Mouse (Mus musculus) intestine, embryonic 14.5 days (tissue): ENCODE data around the gene Casq1. TPM values are rescaled to one million over a fixed set of nuclear protein-coding genes. Genes with fewer than 3 reads are reported as not detected.
"Not testable (repeated sequence)": the region's sequence is repeated elsewhere in the genome, so short reads cannot be mapped to it uniquely, and the experiment has no call there.

ENCODE experiments used
- ATAC-seq: fragments of 200-750 bp; cut with Nextera tagmentation; replicated peaks from 2 replicates; pipeline ENCODE4 v1.8.0; 2017; ENCODE audit warnings: low read depth, moderate number of reproducible peaks, moderate TSS enrichment, moderate library complexity; ENCODE audit not compliant: low FRiP score, low TSS enrichment
- DNase-seq: peaks from one replicate; pipeline ENCODE4 v3.0.0-alpha.2; 2018; ENCODE audit warnings: low spot score
- H3K27ac ChIP-seq: fragments of 300-500 bp; sonication (generic); 2 replicates; pipeline ENCODE4 v1.5.1; 2014; ENCODE audit warnings: low read depth, mild to moderate bottlenecking, control low read depth
- H3K27me3 ChIP-seq: fragments of 300-500 bp; sonication (generic); replicated peaks from 2 replicates; pipeline ENCODE4 v1.6.1; 2014; ENCODE audit warnings: low read length, control low read depth; ENCODE audit not compliant: control insufficient read depth, insufficient read depth
- H3K36me3 ChIP-seq: fragments of 300-500 bp; sonication (generic); 2 replicates; pipeline ENCODE4 v1.6.1; 2014; ENCODE audit warnings: low read length, control low read depth; ENCODE audit not compliant: control insufficient read depth, insufficient read depth
- H3K4me1 ChIP-seq: fragments of 300-500 bp; sonication (generic); replicated peaks from 2 replicates; pipeline ENCODE4 v1.6.1; 2014; ENCODE audit warnings: low read length, control low read depth, mixed read lengths; ENCODE audit not compliant: control insufficient read depth, insufficient read depth
- H3K4me2 ChIP-seq: fragments of 300-500 bp; sonication (generic); 2 replicates; pipeline ENCODE4 v1.6.1; 2014; ENCODE audit warnings: low read length
- H3K4me3 ChIP-seq: fragments of 300-500 bp; sonication (generic); 2 replicates; pipeline ENCODE4 v1.5.1; 2014; ENCODE audit warnings: low read depth, low read length, control low read depth, mixed read lengths
- H3K9ac ChIP-seq: fragments of 300-500 bp; sonication (generic); 2 replicates; pipeline ENCODE4 v1.6.1; 2014; ENCODE audit warnings: mild to moderate bottlenecking, low read length
- H3K9me3 ChIP-seq: fragments of 300-500 bp; sonication (generic); 2 replicates; pipeline ENCODE4 v1.6.1; 2016; ENCODE audit warnings: low read length, control low read depth; ENCODE audit not compliant: control insufficient read depth
- WGBS: fragments of 180-500 bp; shearing (Covaris S2); extraction: QIAGEN DNeasy Blood & Tissue Kit; methylation state at CpG from one replicate; pipeline ENCODE4 v1.1.7; 2014; 5-methylcytosine and 5-hydroxymethylcytosine counted together
- polyA plus RNA-seq: library from polyadenylated mRNA; unstranded; fragments of >200 nt; fragmentation: Nextera tagmentation; extraction: Ambion mirVana; gene quantifications from 2 replicates; pipeline ENCODE4 v1.2.1, GENCODE M21; 2014

The Casq1 gene
- polyA plus RNA-seq, result 19.1 and 20.4 TPM in 2 replicates

DNA sequence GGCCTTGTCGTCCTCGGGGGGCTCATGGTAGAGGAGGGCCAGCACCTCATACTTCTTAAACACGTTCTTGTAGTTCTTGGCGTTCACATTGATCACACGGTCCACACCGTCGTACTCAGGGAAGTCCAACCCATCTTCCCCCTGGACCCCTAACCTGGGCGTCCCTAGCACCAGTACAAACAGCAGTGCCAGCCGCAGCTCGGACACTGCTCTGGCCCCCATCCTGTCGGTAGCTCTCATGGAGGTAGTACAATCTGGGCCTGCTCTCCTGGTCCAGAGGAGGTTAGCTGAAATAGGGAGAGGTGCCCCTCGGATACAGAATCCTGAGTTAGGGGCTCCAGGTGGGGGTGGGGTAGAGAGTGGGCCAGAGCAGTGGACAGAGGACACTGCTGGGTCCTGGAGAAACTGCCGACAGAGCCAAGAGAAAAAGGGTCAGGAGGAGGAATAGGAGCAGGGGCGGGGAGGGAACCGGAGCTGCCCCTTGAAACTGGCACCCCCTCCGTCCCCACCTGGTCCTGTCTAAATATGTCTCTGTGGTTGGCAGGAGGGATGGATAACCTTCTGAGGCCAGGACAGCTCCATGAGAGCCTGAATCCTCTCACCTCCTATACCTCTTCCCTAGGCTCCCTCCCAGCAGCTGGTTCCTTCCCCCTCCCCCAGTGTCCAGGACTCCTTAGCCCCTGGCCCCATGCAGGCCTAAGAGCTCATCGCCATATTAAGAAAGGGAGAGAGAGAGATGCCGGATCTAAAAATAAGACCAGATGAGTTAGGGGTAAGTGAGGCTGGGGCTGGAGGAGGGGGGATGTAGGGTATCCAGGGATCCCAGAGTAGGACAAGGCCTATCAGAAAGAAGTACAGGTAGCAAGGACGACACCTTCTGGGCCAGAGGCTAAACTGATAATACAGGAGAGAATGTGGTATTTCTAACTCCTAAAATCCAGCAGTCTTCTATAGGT lies at the start of gene Casq1:
Gene Casq1 (minus strand): TSS at position 418 of the 956 bp plus-strand sequence.
- H3K27ac ChIP-seq, result peak within 1 kb of the TSS; percentile 58
- no peak within 1 kb of the TSS; the same call in 1 of the 2 replicates for H3K4me2 ChIP-seq
- DNase-seq, result no peak
- no peaks in the 10 kb centered on the region for H3K9me3 ChIP-seq
- WGBS, result 81% methylated on average over 19 of the region's 19 CpGs
- H3K4me3 ChIP-seq, result no peak within 1 kb of the TSS
- H3K4me1 ChIP-seq, result peaks cover 39% of the 10 kb centered on the region
- no peak within 1 kb of the TSS for H3K9ac ChIP-seq
- H3K27me3 ChIP-seq, result no peaks in the 10 kb centered on the region
- ATAC-seq, result no peak
- H3K36me3 ChIP-seq, result no peaks in the 10 kb centered on the region

GRCm38 (mm10) chr1:172261477-172262078 lies 41.9 kb upstream of the Casq1 start, which contains the start of gene Igsf8:
Gene Igsf8 (plus strand): TSS chr1:172261641.
- Histone ChIP-seq H3K9me3 (0 out of 2 replicates have a peak, but pooled peaks cover 3% of the 10 kb centered on the region), H3K4me3 (no peak within 1 kb of the TSS), H3K27ac (no peak within 1 kb of the TSS), H3K9ac (no peak within 1 kb of the TSS), H3K27me3 (no peaks in the 10 kb centered on the region), H3K36me3 (no peaks in the 10 kb centered on the region), H3K4me2 (no peak within 1 kb of the TSS), H3K4me1 (no peaks in the 10 kb centered on the region)
- ATAC-seq, result no peak
- WGBS, result 74% methylated on average over 8 of the region's 8 CpGs
- DNase-seq, result no peak

DNA sequence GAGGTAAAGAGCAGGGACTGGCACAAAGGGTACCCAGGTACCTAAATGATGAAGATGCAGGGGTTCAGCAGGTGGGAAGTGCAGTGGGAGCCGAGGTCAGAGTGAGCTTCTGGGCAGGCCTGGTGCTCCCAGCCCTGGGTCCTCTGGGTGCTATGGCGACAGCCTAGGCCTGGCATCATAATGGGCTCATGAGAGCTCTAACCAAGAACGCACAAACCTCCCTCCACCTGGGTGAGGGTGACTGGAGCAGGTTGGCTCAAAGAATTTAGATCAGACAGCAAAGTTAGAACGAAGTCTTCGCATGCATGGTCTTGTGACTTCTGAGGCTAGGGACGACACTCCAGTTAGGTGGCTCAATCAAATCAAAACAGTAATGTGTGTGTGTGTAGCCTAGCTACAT lies 38.6 kb upstream of the Casq1 start, which contains the start of gene Atp1a4:
Gene Atp1a4 (minus strand): TSS at position 101 of the 400 bp plus-strand sequence.
- Histone ChIP-seq H3K4me3 (no peak within 1 kb of the TSS), H3K4me1 (no peaks in the 10 kb centered on the region), H3K36me3 (no peaks in the 10 kb centered on the region), H3K27me3 (no peaks in the 10 kb centered on the region), H3K4me2 (no peak within 1 kb of the TSS), H3K27ac (no peak within 1 kb of the TSS), H3K9me3 (no peaks in the 10 kb centered on the region), H3K9ac (no peak within 1 kb of the TSS)
- ATAC-seq (no peak), DNase-seq (no peak)
- 90% methylated on average over 6 of the region's 6 CpGs for WGBS

DNA sequence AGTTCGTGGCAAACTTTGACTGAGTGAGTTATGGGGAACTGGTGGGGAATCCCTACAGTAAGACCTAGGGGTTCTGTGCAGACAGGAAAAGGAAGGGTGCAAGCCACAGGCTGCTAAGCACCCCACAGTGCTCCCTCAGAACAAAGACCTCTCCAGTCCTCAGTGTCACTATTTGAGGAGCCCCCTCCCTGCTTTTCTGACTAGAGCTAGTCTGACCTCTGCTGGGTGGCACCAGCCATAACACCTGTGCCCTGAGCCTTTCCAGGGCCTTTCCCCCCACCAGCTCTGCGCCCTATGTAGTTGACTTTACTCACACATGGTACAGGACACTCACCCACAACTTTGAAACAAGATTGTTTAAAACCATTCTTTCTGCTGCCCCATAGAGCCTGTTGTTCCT lies 28.0 kb upstream of the Casq1 start:
- no peak overlapping the region for H3K27ac ChIP-seq
- H3K27me3 ChIP-seq, result peaks cover 26% of the 10 kb centered on the region
- no peak overlapping the region for H3K4me2 ChIP-seq
- H3K9me3 ChIP-seq, result no peaks in the 10 kb centered on the region
- DNase-seq (no peak), ATAC-seq (no peak)
- H3K36me3 ChIP-seq, result no peaks in the 10 kb centered on the region
- H3K9ac ChIP-seq, result no peak overlapping the region
- no peak overlapping the region for H3K4me3 ChIP-seq
- 40% methylated on average over 2 of the region's 2 CpGs for WGBS
- H3K4me1 ChIP-seq, result no peaks in the 10 kb centered on the region

- Histone ChIP-seq H3K27ac (no peak overlapping the region), H3K36me3 (no peaks in the 10 kb centered on the region), H3K27me3 (peaks cover 26% of the 10 kb centered on the region), H3K4me2 (no peak overlapping the region), H3K9ac (no peak overlapping the region), H3K4me3 (no peak overlapping the region), H3K9me3 (no peaks in the 10 kb centered on the region), H3K4me1 (no peaks in the 10 kb centered on the region)
- WGBS, result 73% methylated on average over 4 of the region's 4 CpGs
- DNase-seq (no peak), ATAC-seq (no peak)
Observed at GRCm38 (mm10) chr1:172247216-172247615, 27.5 kb upstream of the Casq1 start.

DNA sequence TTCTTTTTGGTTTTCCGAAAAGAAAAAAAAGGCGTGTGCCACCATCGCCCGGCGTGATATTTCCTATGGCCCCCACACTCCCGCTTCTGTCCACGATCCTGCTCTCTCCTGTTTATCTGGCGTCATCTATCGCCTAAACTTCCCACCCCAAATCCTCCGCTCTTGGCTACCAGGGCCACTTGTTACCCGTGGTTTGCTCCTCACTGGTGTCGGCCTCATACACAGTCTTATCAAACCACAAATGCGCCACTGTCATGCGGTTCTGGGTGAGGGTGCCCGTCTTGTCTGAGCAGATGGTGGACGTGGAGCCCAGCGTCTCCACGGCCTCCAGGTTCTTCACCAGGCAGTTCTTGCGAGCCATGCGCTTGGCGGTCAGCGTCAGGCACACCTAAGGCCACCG lies 25.0 kb upstream of the Casq1 start:
- DNase-seq, H3K9ac ChIP-seq, H3K9me3 ChIP-seq, H3K27ac ChIP-seq, H3K36me3 ChIP-seq, ATAC-seq, H3K4me3 ChIP-seq, H3K4me1 ChIP-seq: not testable (repeated sequence)
- WGBS, result 37% methylated on average over 23 of the region's 23 CpGs
- Histone ChIP-seq H3K4me2 (peak overlapping the region; percentile 15; the same call in 1 of the 2 replicates), H3K27me3 (peaks cover 26% of the 10 kb centered on the region)

GRCm38 (mm10) chr1:172243547-172244205 lies 24.0 kb upstream of the Casq1 start:
- no peak overlapping the region for H3K27ac ChIP-seq
- no peak overlapping the region for H3K4me2 ChIP-seq
- H3K4me3 ChIP-seq, result no peak overlapping the region
- H3K9me3 ChIP-seq, result no peaks in the 10 kb centered on the region
- H3K4me1 ChIP-seq, result no peaks in the 10 kb centered on the region
- H3K36me3 ChIP-seq, result no peaks in the 10 kb centered on the region
- no peak for DNase-seq
- no peak overlapping the region for H3K9ac ChIP-seq
- WGBS, result 28% methylated on average over 16 of the region's 16 CpGs
- ATAC-seq, result no peak
- H3K27me3 ChIP-seq, result peaks cover 26% of the 10 kb centered on the region

DNA sequence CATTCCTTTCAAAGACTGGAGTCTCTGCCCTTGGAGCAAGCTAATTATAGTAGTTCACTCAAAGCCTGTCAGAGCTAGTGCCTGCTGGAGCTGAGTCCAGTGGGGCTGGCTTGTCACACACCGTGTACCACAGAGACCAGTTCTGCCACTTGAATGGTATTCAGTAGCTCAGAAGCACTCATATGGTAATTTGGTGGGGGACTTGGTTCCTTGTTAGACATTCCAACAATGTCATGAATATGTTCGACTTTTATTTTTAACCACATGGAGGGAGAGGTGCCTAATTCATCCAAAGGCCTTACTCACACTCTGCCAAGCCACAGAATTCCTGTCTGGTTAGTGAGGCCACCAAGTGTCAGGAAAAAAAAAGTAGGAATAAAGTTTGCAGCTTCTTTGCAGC lies 22.7 kb upstream of the Casq1 start:
- ATAC-seq, result no peak
- DNase-seq, result no peak
- no peak overlapping the region for H3K27ac ChIP-seq
- H3K36me3 ChIP-seq, result no peaks in the 10 kb centered on the region
- H3K27me3 ChIP-seq, result peaks cover 26% of the 10 kb centered on the region
- no peaks in the 10 kb centered on the region for H3K4me1 ChIP-seq
- H3K4me3 ChIP-seq, result no peak overlapping the region
- WGBS, result 68% methylated on average over 2 of the region's 2 CpGs
- H3K4me2 ChIP-seq, result no peak overlapping the region
- H3K9me3 ChIP-seq, result no peaks in the 10 kb centered on the region
- H3K9ac ChIP-seq, result no peak overlapping the region
